Mouse (Mus musculus) common myeloid progenitor, adult 5-6 weeks (primary cell): ENCODE measurements at regions not wholly inside any gene's neighbourhood (a gene's known extent, or its start where the extent isn't known, plus 50 kb on each side); places are given as distances from the start of the nearest gene placed in this dataset.

Source experiments
- ATAC-seq: replicated peaks from 2 replicates; pipeline ENCODE4 v1.8.0; 2016; ENCODE audit warnings: low read depth, mild to moderate bottlenecking, moderate TSS enrichment, inconsistent platforms; ENCODE audit not compliant: poor library complexity, severe bottlenecking

GRCm38 (mm10) chr4:100037868-100038267 is 57.7 kb upstream of the Ror1 start:
- no peak for ATAC-seq

GRCm38 (mm10) chr4:100039741-100040140 is 55.9 kb upstream of the Ror1 start:
- ATAC-seq = no peak

GRCm38 (mm10) chr4:100041982-100042381 is 53.6 kb upstream of the Ror1 start:
- ATAC-seq = no peak

GRCm38 (mm10) chr4:100045164-100045906 is 50.3 kb upstream of the Ror1 start:
- ATAC-seq = peak; percentile 85
